Mouse (Mus musculus): ENCODE results near the gene Adipor1. TPM values are rescaled to one million over a fixed set of nuclear protein-coding genes. Genes with fewer than 3 reads are reported as not detected.

Adipor1 gene
- total and polyA plus RNA-seq, 3 experiments, result 55.2 to 109 (median 94.1) TPM

DNA sequence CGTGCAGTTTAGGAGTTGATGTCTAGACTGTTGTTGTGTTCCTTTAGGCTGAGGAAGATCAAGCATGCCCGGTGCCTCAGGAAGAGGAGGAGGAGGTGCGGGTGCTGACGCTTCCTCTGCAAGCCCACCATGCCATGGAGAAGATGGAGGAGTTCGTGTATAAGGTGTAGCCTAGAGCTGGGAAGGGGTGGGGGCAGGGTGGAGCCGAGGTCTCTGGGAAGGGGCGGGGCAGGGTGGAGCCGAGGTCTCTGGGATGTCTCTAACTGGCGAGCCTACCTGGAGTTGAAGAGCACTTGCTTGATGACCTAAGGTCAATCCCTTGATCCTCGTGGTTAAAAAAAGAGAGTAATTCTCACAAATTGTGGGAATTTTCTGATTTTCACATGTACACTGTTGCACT lies 8.7 kb downstream of the Adipor1 start:
- Histone ChIP-seq H3K4me1 (ENCODE audit: control insufficient read depth in 1 of 2, insufficient read depth in 2 of 2, low read length in 2 of 2) (peaks cover 11 to 29% of the 10 kb centered on the region in 2 experiments), H3K79me2 (ENCODE audit: control insufficient read depth, insufficient read depth, low read length, poor library complexity) (peaks cover 23% of the 10 kb centered on the region), H3K4me3 (ENCODE audit: control insufficient read depth in 1 of 2, insufficient read depth in 1 of 2, low read depth in 2 of 2, low read length in 2 of 2) (no peak overlapping the region), H3K27me3 (ENCODE audit: control insufficient read depth in 1 of 2, insufficient read depth in 2 of 2, low read length in 2 of 2) (no peaks in the 10 kb centered on the region), H3K27ac (ENCODE audit: control insufficient read depth, low read depth, low read length) (no peak overlapping the region), H3K36me3 (ENCODE audit: control insufficient read depth in 1 of 2, insufficient read depth in 2 of 2, low read length in 2 of 2) (peaks cover 26 to 34% of the 10 kb centered on the region in 2 experiments), H3K9me3 (replicated peaks; ENCODE audit: insufficient read depth, low read length) (no peaks in the 10 kb centered on the region), H3K9ac (ENCODE audit: control insufficient read depth, low read depth, low read length, poor library complexity, severe bottlenecking) (no peak overlapping the region)
- no peak for DNase-seq (ENCODE audit: low read depth, low spot score)
- TF ChIP-seq USF1 (IDR thresholded peaks at IDR 0.05; ENCODE audit: low read depth, low read length) (no peak), ZNF384 (IDR thresholded peaks at IDR 0.05; ENCODE audit: low read depth, low read length) (no peak), TCF12 (IDR thresholded peaks at IDR 0.05; ENCODE audit: low read depth, low read length) (no peak), KAT2A (conservative IDR thresholded peaks at IDR 0.05; ENCODE audit: low read depth, low read length) (no peak), MAFK (IDR thresholded peaks at IDR 0.05; ENCODE audit: borderline replicate concordance, low read depth, low read length) (no peak), TAL1 (IDR thresholded peaks at IDR 0.05; ENCODE audit: low read length) (no peak), POLR2A (IDR thresholded peaks at IDR 0.05; ENCODE audit: control insufficient read depth in 1 of 2, insufficient read depth in 1 of 2, low read depth in 1 of 2, low read length in 2 of 2, poor library complexity in 1 of 2) (no peak), USF2 (IDR thresholded peaks at IDR 0.05; ENCODE audit: borderline replicate concordance in 1 of 2, insufficient read depth in 1 of 2, low read depth in 1 of 2, low read length in 2 of 2) (no peak), EP300 (IDR thresholded peaks at IDR 0.05; ENCODE audit: low read depth in 1 of 2, low read length in 2 of 2) (no peak), JUND (IDR thresholded peaks at IDR 0.05; ENCODE audit: low read depth, low read length) (no peak), CTCF (IDR thresholded peaks at IDR 0.05 in 2 of 3, conservative IDR thresholded peaks at IDR 0.05 in 1 of 3; ENCODE audit: control insufficient read depth in 1 of 3, insufficient read depth in 1 of 3, low read depth in 2 of 3, low read length in 3 of 3, poor library complexity in 1 of 3, severe bottlenecking in 1 of 3) (no peak), HCFC1 (IDR thresholded peaks at IDR 0.05; ENCODE audit: low read depth, low read length) (no peak)

DNA sequence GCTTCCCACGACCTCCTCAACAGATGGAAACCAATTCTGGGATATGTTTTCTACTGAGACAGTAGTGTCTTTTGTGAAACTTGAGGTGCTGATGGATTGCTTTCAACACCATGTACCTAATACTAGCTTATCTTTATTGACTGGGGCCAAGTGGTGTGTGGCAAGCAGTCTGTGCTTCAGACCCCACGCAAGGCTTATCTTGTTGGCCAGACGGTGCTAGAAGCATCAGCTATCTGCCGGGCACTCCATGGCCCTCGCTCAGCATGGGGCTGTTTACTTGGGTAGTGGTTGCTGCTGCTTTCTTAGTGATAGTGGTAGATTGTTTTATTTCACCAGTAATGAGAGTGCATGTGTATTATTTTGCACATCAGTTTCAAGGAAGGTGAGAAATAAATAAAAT lies 11.1 kb downstream of the Adipor1 start:
- H3K4me1 ChIP-seq (ENCODE audit: control insufficient read depth in 1 of 2, insufficient read depth in 2 of 2, low read length in 2 of 2), result peaks cover 4 to 12% of the 10 kb centered on the region in 2 experiments; a peak in 3 of 4 replicates
- peaks cover 22 to 34% of the 10 kb centered on the region in 2 experiments for H3K36me3 ChIP-seq (ENCODE audit: control insufficient read depth in 1 of 2, insufficient read depth in 2 of 2, low read length in 2 of 2)
- 0 out of 2 replicates have a peak overlapping the region, but pooled peaks have one; percentile 38 for H3K27ac ChIP-seq (ENCODE audit: control insufficient read depth, low read depth, low read length)
- no peak overlapping the region for H3K4me3 ChIP-seq (ENCODE audit: control insufficient read depth in 1 of 2, insufficient read depth in 1 of 2, low read depth in 2 of 2, low read length in 2 of 2)
- no peaks in the 10 kb centered on the region for H3K9me3 ChIP-seq (replicated peaks; ENCODE audit: insufficient read depth, low read length)
- H3K9ac ChIP-seq (ENCODE audit: control insufficient read depth, low read depth, low read length, poor library complexity, severe bottlenecking), result no peak overlapping the region
- no peaks in the 10 kb centered on the region for H3K27me3 ChIP-seq (ENCODE audit: control insufficient read depth in 1 of 2, insufficient read depth in 2 of 2, low read length in 2 of 2)
- peaks cover 2% of the 10 kb centered on the region for H3K79me2 ChIP-seq (ENCODE audit: control insufficient read depth, insufficient read depth, low read length, poor library complexity)
- DNase-seq (ENCODE audit: low read depth, low spot score), result peak; percentile 93
- TF ChIP-seq POLR2AphosphoS2 (IDR thresholded peaks at IDR 0.05; ENCODE audit: low read length) (no peak), MAFK (IDR thresholded peaks at IDR 0.05; ENCODE audit: borderline replicate concordance, low read depth, low read length) (peak; percentile 81; the same call in 1 of the 2 replicates), BHLHE40 (IDR thresholded peaks at IDR 0.05; ENCODE audit: borderline replicate concordance, low read depth, low read length) (peak; percentile 72), MEF2A (IDR thresholded peaks at IDR 0.05; ENCODE audit: extremely low read depth, insufficient replicate concordance, low read depth, low read length, poor library complexity, severe bottlenecking) (no peak), GABPA (IDR thresholded peaks at IDR 0.05; ENCODE audit: low read depth, low read length) (no peak), USF1 (IDR thresholded peaks at IDR 0.05; ENCODE audit: low read depth, low read length) (no peak), RCOR1 (IDR thresholded peaks at IDR 0.05; ENCODE audit: low read depth, low read length) (peak; percentile 98), POLR2AphosphoS5 (IDR thresholded peaks at IDR 0.05; ENCODE audit: borderline replicate concordance, low read depth, low read length) (no peak), UBTF (IDR thresholded peaks at IDR 0.05; ENCODE audit: borderline replicate concordance, insufficient read depth, low read depth, low read length) (peak; percentile 97), MAZ (IDR thresholded peaks at IDR 0.05; ENCODE audit: low read depth, low read length) (peak; percentile 84), CHD2 (IDR thresholded peaks at IDR 0.05; ENCODE audit: low read length) (no peak), ETS1 (IDR thresholded peaks at IDR 0.05; ENCODE audit: low read depth, low read length) (peak; percentile 91), ZKSCAN1 (IDR thresholded peaks at IDR 0.05; ENCODE audit: low read depth, low read length) (no peak), NELFE (IDR thresholded peaks at IDR 0.05; ENCODE audit: low read depth, low read length) (no peak), CTCF (IDR thresholded peaks at IDR 0.05 in 2 of 3, conservative IDR thresholded peaks at IDR 0.05 in 1 of 3; ENCODE audit: control insufficient read depth in 1 of 3, insufficient read depth in 1 of 3, low read depth in 2 of 3, low read length in 3 of 3, poor library complexity in 1 of 3, severe bottlenecking in 1 of 3) (no peak), MAX (IDR thresholded peaks at IDR 0.05; ENCODE audit: low read length) (no peak; the same call in 1 of the 2 replicates), NRF1 (IDR thresholded peaks at IDR 0.05; ENCODE audit: insufficient read depth, low read depth, low read length, poor library complexity, severe bottlenecking) (no peak), SMC3 (IDR thresholded peaks at IDR 0.05; ENCODE audit: low read depth, low read length) (peak; percentile 13; the same call in 1 of the 2 replicates), MYC (IDR thresholded peaks at IDR 0.05; ENCODE audit: low read depth, low read length) (no peak; the same call in 1 of the 2 replicates), ELF1 (IDR thresholded peaks at IDR 0.05; ENCODE audit: low read depth, low read length) (no peak; the same call in 1 of the 2 replicates), TCF12 (IDR thresholded peaks at IDR 0.05; ENCODE audit: low read depth, low read length) (peak; percentile 99), RAD21 (IDR thresholded peaks at IDR 0.05; ENCODE audit: low read depth, low read length) (no peak)

Data from MEL (cell line).